Mouse (Mus musculus) WW6 (cell line): Measurements from ENCODE around the gene Tfap2a.

Experiments
- DNase-seq: peaks from one replicate; pipeline ENCODE4 v3.0.0-alpha.2; 2013; ENCODE audit warnings: low read depth, low spot score

Tfap2a gene

DNA sequence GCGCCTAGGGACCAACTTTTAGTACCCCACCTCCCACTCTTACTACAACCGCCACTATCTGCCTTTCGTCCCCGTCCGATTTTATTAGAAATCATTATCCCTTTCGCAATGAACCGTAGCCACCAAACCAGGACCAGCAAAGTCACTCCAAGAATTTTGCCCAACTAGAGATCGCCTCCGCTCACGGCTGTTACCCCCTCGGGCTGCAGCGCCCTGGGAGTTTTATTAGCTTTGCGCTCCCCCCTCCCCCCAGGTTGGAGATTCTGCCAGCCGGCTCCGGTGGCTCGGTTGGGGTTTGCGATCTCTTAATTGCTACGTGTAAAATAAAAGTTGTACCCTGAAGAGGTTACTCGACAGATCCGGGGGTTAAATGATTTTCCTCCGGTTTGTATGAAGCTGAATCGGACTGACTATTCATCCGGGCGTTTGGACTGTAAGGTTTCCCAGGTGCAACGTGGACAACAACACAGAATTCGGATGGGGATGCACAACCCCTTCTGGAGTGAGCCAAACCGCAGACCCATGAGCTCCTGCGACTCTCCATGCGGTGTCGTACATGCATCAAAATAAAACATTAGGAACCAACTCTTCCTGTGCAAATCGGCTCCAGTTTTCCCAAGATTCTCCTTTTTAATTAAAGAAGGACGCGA is 3.7 kb downstream of the Tfap2a start:
- no peak for DNase-seq

DNA sequence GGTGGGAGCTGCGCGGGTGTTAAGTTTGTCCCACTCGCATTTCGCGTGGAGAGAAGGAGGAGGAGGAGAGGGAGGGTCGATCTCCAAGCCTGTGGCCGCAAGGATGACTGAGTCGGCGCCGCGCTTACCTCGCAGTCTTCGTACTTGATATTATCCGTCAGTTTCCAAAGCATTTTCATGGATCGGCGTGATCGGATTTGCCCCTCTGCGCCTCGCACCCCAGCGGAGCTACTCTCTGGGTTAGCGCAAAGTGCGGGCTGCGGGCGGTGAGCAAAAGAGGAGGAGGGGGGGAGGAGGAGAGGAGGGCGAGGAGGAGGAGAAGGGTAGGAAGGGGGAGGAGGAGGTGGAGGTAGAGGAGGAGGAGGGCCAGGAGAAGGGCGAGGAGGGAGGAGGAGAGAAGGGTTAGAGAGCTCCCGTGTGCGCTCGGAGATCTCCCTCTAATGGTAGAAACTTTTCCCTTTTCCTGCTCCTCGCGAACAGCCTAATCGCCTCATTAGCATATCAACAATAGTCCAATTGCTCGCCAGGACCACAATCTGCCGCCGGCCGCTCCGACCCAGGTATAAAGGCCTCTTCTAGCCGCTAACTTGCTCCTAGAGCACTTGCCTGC is 4.5 kb downstream of the Tfap2a start:
- no peak for DNase-seq

GRCm38 (mm10) chr13:40732816-40733541 is 5.2 kb downstream of the Tfap2a start:
- no peak for DNase-seq

DNA sequence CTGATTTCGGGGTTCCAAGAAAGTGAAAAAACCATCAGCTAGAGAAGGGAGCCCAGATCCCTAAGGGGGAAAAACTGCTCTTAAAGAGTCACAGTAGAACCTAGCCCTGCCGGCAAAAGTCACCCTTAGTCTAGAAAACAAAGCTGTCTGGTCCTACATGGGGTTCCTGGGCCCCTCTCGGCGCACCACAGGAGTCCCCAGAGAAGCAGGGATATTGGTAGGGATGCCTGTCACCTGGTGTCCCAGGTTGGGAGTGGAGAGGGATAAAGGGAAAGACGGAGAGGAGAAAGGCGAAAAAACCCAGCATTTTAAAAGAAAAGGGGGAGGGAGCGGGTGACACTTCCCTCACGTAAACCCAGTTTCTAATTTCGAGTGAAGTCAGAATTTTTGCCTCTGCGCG is 6.1 kb downstream of the Tfap2a start:
- no peak for DNase-seq

DNA sequence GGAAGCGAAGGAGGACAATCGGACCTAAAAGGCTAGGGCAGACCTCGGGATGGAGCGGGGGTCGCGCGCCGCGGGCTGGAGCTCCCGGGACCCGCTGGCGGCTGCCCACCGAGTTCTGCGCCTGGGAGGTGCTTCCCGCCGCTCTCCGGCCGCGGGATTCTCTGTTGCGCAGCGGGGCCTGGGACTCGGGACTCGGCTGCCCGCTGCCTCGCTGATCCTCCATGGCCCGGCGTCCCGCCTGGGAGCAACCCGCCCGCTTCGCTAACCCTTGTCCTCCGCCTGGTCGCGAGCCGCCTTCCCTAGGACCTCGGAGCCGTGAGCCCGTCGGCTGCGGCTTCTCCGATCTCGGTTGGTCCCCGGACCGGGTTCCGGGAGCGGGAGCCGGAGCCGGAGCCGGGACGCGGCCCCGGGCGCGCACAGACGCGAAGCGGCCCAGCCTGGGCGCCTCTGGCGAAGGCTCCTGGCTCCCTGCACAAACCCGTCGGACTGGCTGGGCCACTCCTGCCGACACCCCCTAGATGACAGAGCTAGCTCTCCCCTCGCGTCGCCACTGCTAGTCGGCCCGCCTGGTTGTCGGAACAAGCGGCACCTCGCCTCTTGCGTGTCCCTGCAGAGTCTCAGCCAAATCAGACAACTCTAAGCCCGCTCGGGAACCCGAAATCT is 6.9 kb downstream of the Tfap2a start:
- DNase-seq: no peak

GRCm38 (mm10) chr13:40730651-40731178 is 7.5 kb downstream of the Tfap2a start:
- DNase-seq: no peak

DNA sequence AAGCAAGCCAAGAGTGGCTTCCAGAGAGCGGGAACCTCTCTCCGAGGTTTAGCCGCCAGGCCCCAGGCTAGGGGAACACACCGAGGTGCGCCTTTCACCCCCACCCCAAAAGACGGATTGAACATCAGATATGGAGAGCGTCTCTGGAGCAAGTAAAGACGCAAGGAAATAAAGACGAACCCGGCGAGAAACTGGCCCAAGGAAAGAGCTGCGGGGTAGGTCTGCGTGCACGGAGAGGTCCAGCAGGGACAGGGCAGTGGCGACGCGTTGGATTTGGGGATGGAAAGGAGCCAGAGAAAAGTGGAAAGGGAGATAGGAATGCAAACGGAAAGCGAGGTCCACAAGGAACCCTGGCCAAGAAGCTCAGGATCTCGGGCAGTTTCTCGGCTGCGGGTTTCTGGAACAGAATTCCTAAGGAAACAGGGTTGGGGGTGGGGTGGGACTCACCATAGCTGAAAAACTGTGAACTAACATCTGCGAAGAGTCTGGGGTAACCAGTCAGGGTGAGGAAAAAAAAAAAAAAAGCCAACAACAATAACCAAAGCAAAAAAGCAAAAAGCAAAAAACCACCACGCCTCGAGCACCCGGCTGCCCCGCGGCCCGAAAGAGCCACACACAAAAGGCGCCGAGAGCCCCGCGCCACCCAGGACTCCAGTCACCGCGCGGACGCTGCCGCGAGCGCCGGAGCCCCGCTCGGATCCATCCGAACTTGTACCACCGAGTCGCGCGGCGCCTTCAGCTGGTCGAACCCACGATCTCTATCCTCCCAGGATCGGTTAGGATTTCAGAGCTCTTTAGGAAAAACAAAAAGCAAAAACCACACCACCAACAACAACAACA is 8.4 kb downstream of the Tfap2a start:
- no peak for DNase-seq

DNA sequence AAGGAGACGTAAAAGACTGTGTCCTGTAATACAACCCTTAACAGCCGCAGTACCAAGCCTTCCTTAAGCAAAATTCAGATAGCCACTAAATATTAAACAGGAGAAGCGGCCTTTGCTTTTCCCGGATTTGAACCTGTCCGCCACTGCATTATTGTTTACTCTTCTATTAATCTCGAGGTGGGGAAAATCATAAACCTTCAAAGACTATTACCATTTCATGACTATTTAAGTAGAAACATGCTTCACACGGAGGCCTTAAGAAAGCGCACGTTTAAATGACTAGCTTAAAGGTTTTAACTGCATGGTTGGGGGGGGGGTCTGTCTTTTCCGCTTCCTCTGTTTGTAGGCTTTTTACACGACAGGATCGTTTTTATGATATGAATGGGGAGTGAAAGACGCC is 9.1 kb downstream of the Tfap2a start:
- no peak for DNase-seq

- no peak for DNase-seq
These were observed 9.6 kb downstream of the Tfap2a start for GRCm38 (mm10) chr13:40728626-40728990.

GRCm38 (mm10) chr13:40727731-40728625 is 10.2 kb downstream of the Tfap2a start:
- no peak for DNase-seq

DNA sequence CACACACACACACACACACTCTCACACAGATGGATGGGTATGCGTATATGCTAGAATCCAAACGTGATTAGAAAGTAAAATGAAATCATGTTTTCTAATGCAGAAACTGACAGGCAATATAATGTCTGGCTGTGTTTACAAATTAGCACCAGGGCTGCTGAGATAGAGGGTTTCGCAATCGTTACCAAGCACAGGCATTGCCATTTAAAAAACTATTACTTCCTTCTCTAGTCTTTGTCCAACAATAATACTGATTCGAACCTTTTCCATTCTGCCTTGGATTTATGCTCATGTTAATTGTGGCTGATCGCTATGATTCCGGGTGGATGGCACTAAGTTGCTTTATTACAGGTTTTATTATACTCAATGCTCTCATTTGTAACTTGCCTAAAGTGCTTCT is 12.3 kb downstream of the Tfap2a start:
- no peak for DNase-seq

- no peak for DNase-seq
These were observed 14.6 kb downstream of the Tfap2a start for GRCm38 (mm10) chr13:40723598-40723920.

- peak; percentile 87 for DNase-seq
These were observed 15.2 kb downstream of the Tfap2a start for GRCm38 (mm10) chr13:40722741-40723597.

GRCm38 (mm10) chr13:40719741-40720082 is 18.5 kb downstream of the Tfap2a start:
- DNase-seq: no peak

DNA sequence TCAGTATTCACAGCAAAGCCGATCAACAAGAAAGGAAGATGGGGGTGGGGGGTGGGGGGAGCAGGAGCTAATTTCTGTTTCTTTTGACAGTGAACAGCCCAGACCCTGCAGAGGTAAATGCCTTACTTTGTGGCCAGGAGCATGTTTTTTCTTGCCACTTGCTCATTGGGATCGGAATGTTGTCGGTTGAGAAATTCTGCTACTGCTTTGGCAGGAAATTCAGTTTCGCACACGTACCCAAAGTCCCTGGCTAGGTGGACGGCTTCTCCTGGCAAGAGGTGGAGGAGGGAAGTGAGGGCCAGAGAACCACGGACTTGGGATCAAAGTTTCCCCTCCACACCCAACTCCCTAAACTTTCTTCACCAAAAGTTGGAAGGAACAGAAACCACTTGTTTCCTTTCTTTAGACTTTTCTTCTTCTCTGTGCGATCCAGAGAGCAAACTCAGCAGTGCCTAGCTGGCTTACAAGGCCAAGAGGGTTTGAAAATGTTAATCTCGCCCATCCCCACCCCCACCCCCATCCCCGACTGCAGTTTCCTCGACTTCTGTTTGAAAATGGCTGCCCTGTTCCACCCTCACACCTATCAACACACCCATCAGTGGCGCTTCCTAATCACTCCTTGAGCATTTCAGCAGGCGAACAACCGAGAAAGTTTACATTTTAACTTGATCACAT is 19.0 kb downstream of the Tfap2a start:
- DNase-seq: no peak

- DNase-seq: no peak
These were observed 21.1 kb downstream of the Tfap2a start for GRCm38 (mm10) chr13:40716771-40717716.

GRCm38 (mm10) chr13:40714531-40714930 is 23.6 kb downstream of the Tfap2a start:
- no peak for DNase-seq

DNA sequence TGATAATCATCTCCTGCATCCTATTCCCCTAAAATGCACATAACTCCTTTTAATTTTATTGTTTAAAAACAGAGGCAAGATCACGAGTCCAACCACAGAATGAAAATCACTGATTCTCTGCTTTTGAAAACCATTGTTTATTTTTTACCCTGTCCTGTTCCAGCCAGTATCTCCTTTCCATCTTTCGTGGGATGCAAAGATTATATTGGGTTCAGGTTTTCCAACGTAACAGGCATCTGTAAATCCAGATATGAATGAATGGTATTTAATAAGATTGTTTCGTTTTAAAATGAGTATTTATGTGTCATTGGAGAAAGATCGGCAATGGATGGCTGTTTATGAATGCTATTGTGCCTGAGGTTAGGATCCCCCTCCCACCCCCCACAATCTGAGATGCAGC is 24.5 kb downstream of the Tfap2a start:
- DNase-seq: no peak
